Mouse (Mus musculus) limb, embryonic 13.5 days (tissue): ENCODE measurements around the gene Acp5. TPM values are rescaled to one million over a fixed set of nuclear protein-coding genes. Genes with fewer than 3 reads are reported as not detected.

Source experiments
- ATAC-seq: fragments of 200-750 bp; cut with Nextera tagmentation; 2 replicates; pipeline ENCODE4 v1.8.0; 2017; ENCODE audit warnings: low read depth, moderate number of reproducible peaks, moderate TSS enrichment; ENCODE audit not compliant: low FRiP score
- H3K27ac ChIP-seq: fragments of 300-500 bp; sonication (generic); 2 replicates; pipeline ENCODE4 v1.5.1; 2015; ENCODE audit warnings: inconsistent platforms, mild to moderate bottlenecking, moderate library complexity
- H3K27me3 ChIP-seq: fragments of 300-500 bp; sonication (generic); 2 replicates; pipeline ENCODE4 v1.6.1; 2015; ENCODE audit warnings: mild to moderate bottlenecking, inconsistent platforms
- H3K36me3 ChIP-seq: fragments of 300-500 bp; sonication (generic); 2 replicates; pipeline ENCODE4 v1.6.1; 2015; ENCODE audit warnings: inconsistent platforms, mild to moderate bottlenecking, moderate library complexity
- H3K4me1 ChIP-seq: fragments of 300-500 bp; sonication (generic); 2 replicates; pipeline ENCODE4 v1.6.1; 2015; ENCODE audit warnings: inconsistent platforms
- H3K4me2 ChIP-seq: fragments of 300-500 bp; sonication (generic); replicated peaks from 2 replicates; pipeline ENCODE4 v1.6.1; 2015; ENCODE audit warnings: inconsistent platforms, mild to moderate bottlenecking, moderate library complexity
- H3K4me3 ChIP-seq: fragments of 300-500 bp; sonication (generic); 2 replicates; pipeline ENCODE4 v1.5.1; 2015; ENCODE audit warnings: moderate library complexity, mild to moderate bottlenecking, inconsistent platforms
- H3K9ac ChIP-seq: fragments of 300-500 bp; sonication (generic); 2 replicates; pipeline ENCODE4 v1.6.1; 2015; ENCODE audit warnings: mild to moderate bottlenecking, inconsistent platforms
- H3K9me3 ChIP-seq: fragments of 300-500 bp; sonication (generic); 2 replicates; pipeline ENCODE4 v1.6.1; 2016; ENCODE audit warnings: inconsistent platforms
- WGBS: fragments of 180-500 bp; shearing (Covaris S2); methylation state at CpG from one replicate; pipeline ENCODE4 v1.1.7; 2015; 5-methylcytosine and 5-hydroxymethylcytosine counted together
- microRNA-seq: library from miRNA; unstranded; fragments of <30 nt; microRNA quantifications from one replicate; pipeline ENCODE4, GENCODE M21; 2016
- polyA plus RNA-seq: library from polyadenylated mRNA; unstranded; fragments of >200 nt; fragmentation: Nextera tagmentation; extraction: Ambion mirVana; gene quantifications from 2 replicates; pipeline ENCODE4 v1.2.1, GENCODE M21; 2015

Gene Acp5
- polyA plus RNA-seq, 1 experiment from 2014 or later: 8.4 TPM

DNA sequence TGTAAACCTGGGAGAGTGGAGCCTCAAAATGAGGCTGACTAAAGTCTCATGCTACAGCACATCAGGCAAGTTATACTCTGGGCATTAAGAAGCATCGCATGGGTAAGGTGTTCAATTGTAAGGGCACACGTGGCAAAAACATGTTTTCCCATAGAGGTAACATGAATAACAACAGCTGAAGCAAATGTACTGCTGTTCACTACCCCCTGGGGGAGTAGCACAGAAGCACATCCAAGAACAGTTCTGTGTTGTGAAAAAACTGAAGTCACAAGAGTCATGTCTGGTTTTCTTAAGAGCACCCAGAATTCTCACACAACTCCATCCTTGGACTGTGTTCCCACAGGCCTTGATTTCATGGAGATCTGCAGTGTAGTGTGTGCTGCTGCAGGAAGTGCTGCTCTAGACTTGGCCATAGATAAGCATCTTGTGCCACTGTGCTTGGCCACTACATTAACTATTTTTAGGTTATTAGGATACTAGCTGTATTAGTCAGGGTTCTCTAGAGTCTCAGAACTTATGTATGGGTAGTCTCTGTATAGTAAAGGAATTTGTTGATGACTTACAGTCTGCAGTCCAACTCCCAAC lies 48.4 kb downstream of the Acp5 start:
- Histone ChIP-seq H3K4me2 (no peak overlapping the region), H3K9ac (no peak overlapping the region), H3K4me3 (no peak overlapping the region), H3K27ac (no peak overlapping the region), H3K36me3 (0 out of 2 replicates have a peak, but pooled peaks cover 7% of the 10 kb centered on the region), H3K27me3 (no peaks in the 10 kb centered on the region), H3K9me3 (no peaks in the 10 kb centered on the region), H3K4me1 (peaks cover 12% of the 10 kb centered on the region)
- 84% methylated on average over 2 of the region's 2 CpGs for WGBS
- no peak for ATAC-seq

DNA sequence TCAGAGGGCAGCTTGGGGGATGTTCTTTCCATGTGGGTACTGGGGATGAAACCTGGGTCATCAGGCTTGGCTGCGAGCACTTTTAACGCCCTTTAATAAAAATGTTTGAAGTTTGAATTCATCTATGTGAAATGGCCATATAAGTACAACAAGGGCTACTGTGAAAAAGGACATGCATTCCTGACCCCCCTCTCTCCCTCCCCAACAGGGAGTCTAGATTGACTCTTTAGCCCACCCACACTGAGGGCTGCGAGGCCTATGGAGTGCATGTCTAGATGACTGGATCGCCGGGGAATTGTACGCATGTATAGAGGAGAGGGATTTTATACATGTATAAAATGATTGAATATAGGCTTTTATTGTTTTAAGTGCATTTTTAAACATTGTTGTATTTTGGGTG lies 49.5 kb downstream of the Acp5 start:
- H3K4me2 ChIP-seq: peak overlapping the region; percentile 85
- ATAC-seq: no peak
- peak overlapping the region; percentile 77 for H3K9ac ChIP-seq
- H3K36me3 ChIP-seq: 0 out of 2 replicates have a peak, but pooled peaks cover 7% of the 10 kb centered on the region
- WGBS: 79% methylated on average over 6 of the region's 6 CpGs
- H3K9me3 ChIP-seq: no peaks in the 10 kb centered on the region
- H3K27me3 ChIP-seq: no peaks in the 10 kb centered on the region
- peak overlapping the region; percentile 69 for H3K4me3 ChIP-seq
- H3K4me1 ChIP-seq: peaks cover 12% of the 10 kb centered on the region
- peak overlapping the region; percentile 35; the same call in 1 of the 2 replicates for H3K27ac ChIP-seq

DNA sequence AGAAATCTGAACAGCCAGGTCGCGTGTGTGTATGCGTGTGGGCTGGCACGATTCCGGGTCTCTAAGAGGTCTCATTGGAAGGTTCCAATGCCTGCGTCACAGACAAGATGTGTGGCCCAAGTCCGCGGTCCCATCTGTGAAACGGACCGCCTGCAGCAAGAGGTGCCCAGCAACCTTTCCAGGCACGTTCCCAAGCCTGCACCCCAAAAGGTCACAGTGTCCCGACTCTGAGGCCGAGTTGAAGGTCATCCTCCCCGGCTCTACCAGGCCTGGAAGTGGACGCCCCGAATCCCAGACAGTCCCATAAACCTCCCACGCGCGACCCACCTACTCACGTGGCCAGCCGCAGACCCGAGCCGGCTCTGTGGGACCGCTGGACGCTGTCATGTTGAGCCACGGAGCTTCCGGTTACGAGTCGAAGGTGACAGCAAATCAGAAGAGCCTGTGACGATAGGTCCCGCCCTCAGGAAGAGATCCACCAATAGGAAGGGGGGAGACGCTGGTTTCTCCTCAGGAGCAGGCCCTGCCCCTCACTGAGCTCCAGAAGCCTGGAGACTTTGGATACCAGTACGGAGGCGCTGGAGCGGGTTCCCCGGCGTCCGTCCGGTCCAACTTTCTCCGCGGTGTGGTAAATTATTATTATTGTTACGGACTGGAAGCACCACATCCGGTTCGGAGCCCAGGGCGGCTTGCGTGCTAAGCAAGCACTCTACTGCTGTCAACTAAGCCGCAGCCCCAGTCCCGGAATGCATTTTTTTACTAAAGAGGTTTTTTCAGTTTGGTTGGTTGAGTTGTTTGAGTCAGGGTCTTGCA lies 50.3 kb downstream of the Acp5 start, which contains the start of gene Ecsit:
TSS of gene Ecsit (minus strand) at position 417 of the 813 bp plus-strand sequence.
- H3K36me3 ChIP-seq: peaks cover 13% of the 10 kb centered on the region; the same call in 1 of the 2 replicates
- H3K27ac ChIP-seq: peak within 1 kb of the TSS; percentile 35; the same call in 1 of the 2 replicates
- peak within 1 kb of the TSS; percentile 85 for H3K4me2 ChIP-seq
- H3K9ac ChIP-seq: peak within 1 kb of the TSS; percentile 77
- peak; percentile 98 for ATAC-seq
- H3K4me1 ChIP-seq: peaks cover 12% of the 10 kb centered on the region
- H3K4me3 ChIP-seq: peak within 1 kb of the TSS; percentile 69
- no peaks in the 10 kb centered on the region for H3K27me3 ChIP-seq
- WGBS: under 1% methylated on average over 48 of the region's 48 CpGs
- no peaks in the 10 kb centered on the region for H3K9me3 ChIP-seq

DNA sequence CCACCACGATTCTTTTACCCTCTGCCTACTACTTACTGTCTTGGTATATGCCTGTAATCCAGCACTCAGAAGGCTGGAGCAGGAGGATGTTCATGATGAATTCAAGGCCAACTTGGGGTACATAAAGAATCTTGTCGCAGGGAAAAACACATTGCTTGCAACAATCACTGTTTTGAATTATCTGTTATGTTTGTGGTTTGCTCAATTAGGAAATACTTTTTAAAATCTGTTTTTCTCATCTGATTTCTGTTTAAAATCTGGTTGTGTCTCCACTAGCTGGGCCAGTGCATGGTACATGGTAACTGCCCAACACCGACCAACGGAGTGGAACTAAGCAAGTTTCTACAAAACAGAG lies 50.9 kb downstream of the Acp5 start:
- Histone ChIP-seq H3K27me3 (no peaks in the 10 kb centered on the region), H3K36me3 (peaks cover 14% of the 10 kb centered on the region; the same call in 1 of the 2 replicates), H3K9ac (peak overlapping the region; percentile 77), H3K4me2 (peak overlapping the region; percentile 85), H3K4me1 (peaks cover 12% of the 10 kb centered on the region), H3K9me3 (no peaks in the 10 kb centered on the region), H3K4me3 (peak overlapping the region; percentile 69), H3K27ac (no peak overlapping the region)
- WGBS: 28% methylated on average over 4 of the region's 4 CpGs
- ATAC-seq: no peak

Small RNA genes lying within 50 kb of the gene (microRNA-seq; reads per million reads assigned to microRNA genes)
- gene Mir7084: not detected

Other genes starting within 250 kb of the Acp5 start
- 14.0 and 15.5 TPM in 2 replicates for gene Rab3d, start 217.5 kb downstream of the Acp5 start, polyA plus RNA-seq
- 5.1 and 6.2 TPM in 2 replicates for gene Ccdc159, start 208.2 kb downstream of the Acp5 start, polyA plus RNA-seq
- 41.3 and 46.5 TPM in 2 replicates for gene Tmem205, start 208.2 kb downstream of the Acp5 start, polyA plus RNA-seq
- 8.5 and 9.1 TPM in 2 replicates for gene Plppr2, start 198.7 kb downstream of the Acp5 start, polyA plus RNA-seq
- gene Swsap1, start 180.0 kb downstream of the Acp5 start, polyA plus RNA-seq: 4.9 and 6.2 TPM in 2 replicates
- gene Epor, start 172.2 kb downstream of the Acp5 start, polyA plus RNA-seq: 6.2 and 6.3 TPM in 2 replicates
- gene Rgl3, start 146.3 kb downstream of the Acp5 start, polyA plus RNA-seq: 1.6 TPM in 2 replicates
- 1.0 and 1.5 TPM in 2 replicates for gene Ccdc151, start 133.1 kb downstream of the Acp5 start, polyA plus RNA-seq
- 119 and 122 TPM in 2 replicates for gene Prkcsh, start 132.9 kb downstream of the Acp5 start, polyA plus RNA-seq
- 0.13 and 0.23 TPM in 2 replicates for gene Elavl3, start 83.7 kb downstream of the Acp5 start, polyA plus RNA-seq
- gene Gm49318, start 64.5 kb downstream of the Acp5 start, polyA plus RNA-seq: not detected in 2 replicates
- gene Zfp653, start 64.3 kb downstream of the Acp5 start, polyA plus RNA-seq: 11.6 and 12.6 TPM in 2 replicates
- 34.9 and 36.8 TPM in 2 replicates for gene Ecsit, start 50.3 kb downstream of the Acp5 start, polyA plus RNA-seq
- gene Cnn1, start 36.5 kb downstream of the Acp5 start, polyA plus RNA-seq: 2.5 and 5.2 TPM in 2 replicates
- 190 and 191 TPM in 2 replicates for gene Elof1, start 18.5 kb downstream of the Acp5 start, polyA plus RNA-seq
- gene Pigyl, start 21.1 kb upstream of the Acp5 start, polyA plus RNA-seq: 70.2 and 76.8 TPM in 2 replicates
- gene Zfp872, start 52.4 kb upstream of the Acp5 start, polyA plus RNA-seq: 0.06 and 0.11 TPM in 2 replicates
- gene Zfp809, start 90.0 kb upstream of the Acp5 start, polyA plus RNA-seq: 15.7 and 17.0 TPM in 2 replicates
- gene Zfp599, start 124.2 kb upstream of the Acp5 start, polyA plus RNA-seq: 9.2 and 9.6 TPM in 2 replicates
- gene Zfp810, start 171.9 kb upstream of the Acp5 start, polyA plus RNA-seq: 29.1 and 30.3 TPM in 2 replicates